Mouse (Mus musculus) small intestine, adult 2 months (tissue): ENCODE results near the gene St6galnac6.

Experiments used
- CTCF ChIP-seq: fragments of 200-500 bp; IDR thresholded peaks from 2 replicates; pipeline ENCODE4 v1.5.1; 2012; ENCODE audit warnings: low read depth, mild to moderate bottlenecking, control low read depth, inconsistent platforms, low read length, moderate library complexity, mixed read lengths; ENCODE audit not compliant: insufficient replicate concordance, insufficient read length; ENCODE audit errors: extremely low read depth
- POLR2A ChIP-seq: fragments of 200-500 bp; IDR thresholded peaks from 2 replicates; pipeline ENCODE4 v1.6.1; 2012; ENCODE audit warnings: low read depth, mild to moderate bottlenecking, control low read depth, inconsistent platforms, low read length, moderate library complexity

- TF ChIP-seq CTCF (no peak), POLR2A (no peak)
Measured at GRCm38 (mm10) chr2:32575586-32576160, 23.8 kb upstream of the St6galnac6 start, which contains the start of gene 9430097D07Rik.
